Comparison of ENCODE assay signal across 8 mouse cellular contexts in the genomic region with DNA sequence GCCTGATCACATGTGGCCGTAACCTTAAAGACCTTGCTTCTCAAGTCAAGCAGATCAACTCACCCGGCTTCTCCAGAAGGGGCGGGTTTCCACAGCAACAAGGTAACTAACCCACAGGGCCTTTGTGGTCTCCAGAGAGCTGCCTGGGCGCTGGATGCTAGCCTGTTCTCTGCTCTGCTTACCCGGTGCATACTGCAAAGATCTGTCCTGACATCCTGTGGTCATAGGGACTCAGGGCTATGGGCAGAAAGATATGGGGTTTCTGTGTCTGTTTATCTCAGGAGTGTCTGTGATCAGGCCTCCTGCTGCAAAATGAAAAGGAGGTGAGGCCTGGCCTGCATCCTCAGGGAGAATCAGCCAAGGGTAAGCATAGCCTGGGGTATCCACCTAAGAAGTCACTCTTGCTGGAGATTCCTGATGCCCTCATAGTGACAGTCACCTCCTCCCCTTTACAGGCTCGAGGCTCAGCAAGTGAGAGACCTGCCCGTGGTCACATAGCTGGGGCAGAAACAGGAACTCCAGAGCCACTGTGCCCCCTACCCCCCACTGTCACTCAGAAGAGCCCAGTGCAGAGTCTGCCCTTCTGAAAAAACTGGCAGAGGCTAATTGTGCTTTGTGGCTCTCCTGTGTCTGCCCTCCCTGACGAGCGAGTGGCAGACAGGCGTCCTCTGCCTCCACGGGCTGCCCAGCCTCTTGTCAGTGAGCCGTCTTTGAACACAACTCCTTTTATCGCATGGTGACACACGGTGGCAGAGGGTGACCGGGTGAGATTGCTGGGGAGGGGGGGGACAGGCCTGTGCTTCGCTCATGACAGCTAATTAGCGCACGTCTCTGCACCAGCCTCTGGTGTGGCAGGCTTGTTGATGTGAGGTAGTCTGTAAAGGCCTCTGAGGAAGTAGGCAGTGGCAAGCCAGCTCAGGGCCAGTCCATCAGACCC.
DNase-seq lines count a peak whose midpoint lies in the region; ATAC-seq and TF ChIP-seq lines count a peak whose summit lies in the region.

No protein-coding gene starts in this region.

- intact Hi-C loops in left cerebral cortex, adult 2 months (cut with DNase I), result no loop called here
- intact Hi-C loops in left cerebral cortex, postnatal 25 days (cut with DNase I), result no loop called here

- peak overlapping the region; percentile 67; the same call in 1 of the 2 replicates for H3K27ac ChIP-seq in left cerebral cortex, adult 2 months
- H3K27ac ChIP-seq in forebrain, embryonic 12.5 days, result peak overlapping the region; percentile 87
- peak overlapping the region; percentile 100 for H3K27ac ChIP-seq in liver, embryonic 13.5 days
- H3K27ac ChIP-seq in spleen, adult 2 months (ENCODE audit: insufficient read depth, low read length), result peak overlapping the region; percentile 45; the same call in 1 of the 2 replicates
- no peak overlapping the region for H3K27ac ChIP-seq in lung, postnatal 0 days (ENCODE audit: low read length)

- WGBS in forebrain, embryonic 12.5 days, result 15% methylated on average over 18 of the region's 18 CpGs
- WGBS in liver, embryonic 13.5 days (ENCODE audit: insufficient replicate concordance), result 12% methylated on average over 18 of the region's 18 CpGs
- WGBS in spleen, adult 2 months, result 44% methylated on average over 18 of the region's 18 CpGs
- WGBS in lung, postnatal 0 days, result 52% methylated on average over 18 of the region's 18 CpGs

- peaks cover 29% of the 10 kb centered on the region; the same call in 1 of the 2 replicates for H3K27me3 ChIP-seq in forebrain, embryonic 12.5 days
- H3K27me3 ChIP-seq in liver, embryonic 13.5 days, result no peaks in the 10 kb centered on the region
- H3K27me3 ChIP-seq in spleen, adult 2 months (ENCODE audit: control insufficient read depth, insufficient read depth, low read length), result no peaks in the 10 kb centered on the region
- H3K27me3 ChIP-seq in lung, postnatal 0 days (replicated peaks; ENCODE audit: insufficient read depth, low read length), result no peaks in the 10 kb centered on the region

- no peak for DNase-seq in left cerebral cortex, adult 2 months (ENCODE audit: extremely low spot score in 1 of 2, low spot score in 2 of 2)
- DNase-seq in left cerebral cortex, adult 8-10 months (ENCODE audit: low spot score in 2 of 2), result no peak
- DNase-seq in liver, embryonic 13.5 days, result peak; percentile 89
- no peak for DNase-seq in spleen, adult 2 months (ENCODE audit: low read depth in 1 of 2, low spot score in 2 of 2)
- DNase-seq in lung, postnatal 0 days (ENCODE audit: low spot score), result no peak
- no peak for DNase-seq in adrenal gland, adult 8-10 months
- DNase-seq in left cerebral cortex, postnatal 25 days (ENCODE audit: low spot score in 2 of 2), result no peak

- peak overlapping the region; percentile 21; the same call in 1 of the 2 replicates for H3K9ac ChIP-seq in forebrain, embryonic 12.5 days
- peak overlapping the region; percentile 91 for H3K9ac ChIP-seq in liver, embryonic 13.5 days
- H3K9ac ChIP-seq in lung, postnatal 0 days (replicated peaks; ENCODE audit: low read depth), result no peak overlapping the region

- no peak for TF ChIP-seq POLR2A in spleen, adult 2 months (IDR thresholded peaks at IDR 0.05; ENCODE audit: low read depth, low read length)

- no peaks in the 10 kb centered on the region for H3K9me3 ChIP-seq in forebrain, embryonic 12.5 days
- H3K9me3 ChIP-seq in liver, embryonic 13.5 days (replicated peaks), result no peaks in the 10 kb centered on the region
- no peaks in the 10 kb centered on the region for H3K9me3 ChIP-seq in lung, postnatal 0 days (ENCODE audit: low read length)

- peak; percentile 43; the same call in 1 of the 2 replicates for ATAC-seq in forebrain, embryonic 12.5 days (ENCODE audit: low FRiP score)
- peak; percentile 86 for ATAC-seq in liver, embryonic 13.5 days (ENCODE audit: low read depth)
- ATAC-seq in lung, postnatal 0 days, result no peak

- no peak for TF ChIP-seq CTCF in left cerebral cortex, adult 2 months (IDR thresholded peaks at IDR 0.05)
- no peak for TF ChIP-seq CTCF in spleen, adult 2 months (IDR thresholded peaks at IDR 0.05; ENCODE audit: extremely low read depth, insufficient read depth, insufficient read length, insufficient replicate concordance)
- no peak for TF ChIP-seq CTCF in lung, postnatal 0 days (IDR thresholded peaks at IDR 0.05)

- H3K4me1 ChIP-seq in forebrain, embryonic 12.5 days, result peaks cover 97% of the 10 kb centered on the region
- peaks cover 95% of the 10 kb centered on the region for H3K4me1 ChIP-seq in liver, embryonic 13.5 days (replicated peaks)
- no peaks in the 10 kb centered on the region for H3K4me1 ChIP-seq in spleen, adult 2 months (ENCODE audit: control insufficient read depth, insufficient read depth, insufficient read length)
- peaks cover 5% of the 10 kb centered on the region; the same call in 1 of the 2 replicates for H3K4me1 ChIP-seq in lung, postnatal 0 days (ENCODE audit: insufficient read depth, low read depth, low read length)

- H3K36me3 ChIP-seq in forebrain, embryonic 12.5 days (replicated peaks), result no peaks in the 10 kb centered on the region
- H3K36me3 ChIP-seq in liver, embryonic 13.5 days, result no peaks in the 10 kb centered on the region
- H3K36me3 ChIP-seq in spleen, adult 2 months (ENCODE audit: control insufficient read depth, insufficient read depth, low read length), result no peaks in the 10 kb centered on the region
- H3K36me3 ChIP-seq in lung, postnatal 0 days (ENCODE audit: insufficient read depth, low read length), result no peaks in the 10 kb centered on the region

- no peak overlapping the region for H3K4me3 ChIP-seq in left cerebral cortex, adult 2 months
- no peak overlapping the region for H3K4me3 ChIP-seq in forebrain, embryonic 12.5 days (replicated peaks)
- H3K4me3 ChIP-seq in liver, embryonic 13.5 days (replicated peaks), result peak overlapping the region; percentile 70
- no peak overlapping the region for H3K4me3 ChIP-seq in spleen, adult 2 months (ENCODE audit: extremely low read depth, insufficient read depth, insufficient read length)
- H3K4me3 ChIP-seq in lung, postnatal 0 days (ENCODE audit: low read depth, low read length), result no peak overlapping the region

- peak overlapping the region; percentile 11; the same call in 1 of the 2 replicates for H3K4me2 ChIP-seq in forebrain, embryonic 12.5 days
- peak overlapping the region; percentile 87 for H3K4me2 ChIP-seq in liver, embryonic 13.5 days
- no peak overlapping the region for H3K4me2 ChIP-seq in lung, postnatal 0 days (replicated peaks; ENCODE audit: low read depth, low read length)

- TF ChIP-seq EP300 in lung, postnatal 0 days (IDR thresholded peaks at IDR 0.05), result no peak
